Mouse (Mus musculus) ovary, postnatal 14 days (tissue): ENCODE results near the gene Mctp2.
A peak's percentile ranks its signal among the peaks of the same experiment; 100 is the strongest.

Experiments used
- DNase-seq: peaks from one replicate; pipeline ENCODE4 v3.0.0; 2022; ENCODE audit warnings: low spot score

Mctp2 gene

DNA sequence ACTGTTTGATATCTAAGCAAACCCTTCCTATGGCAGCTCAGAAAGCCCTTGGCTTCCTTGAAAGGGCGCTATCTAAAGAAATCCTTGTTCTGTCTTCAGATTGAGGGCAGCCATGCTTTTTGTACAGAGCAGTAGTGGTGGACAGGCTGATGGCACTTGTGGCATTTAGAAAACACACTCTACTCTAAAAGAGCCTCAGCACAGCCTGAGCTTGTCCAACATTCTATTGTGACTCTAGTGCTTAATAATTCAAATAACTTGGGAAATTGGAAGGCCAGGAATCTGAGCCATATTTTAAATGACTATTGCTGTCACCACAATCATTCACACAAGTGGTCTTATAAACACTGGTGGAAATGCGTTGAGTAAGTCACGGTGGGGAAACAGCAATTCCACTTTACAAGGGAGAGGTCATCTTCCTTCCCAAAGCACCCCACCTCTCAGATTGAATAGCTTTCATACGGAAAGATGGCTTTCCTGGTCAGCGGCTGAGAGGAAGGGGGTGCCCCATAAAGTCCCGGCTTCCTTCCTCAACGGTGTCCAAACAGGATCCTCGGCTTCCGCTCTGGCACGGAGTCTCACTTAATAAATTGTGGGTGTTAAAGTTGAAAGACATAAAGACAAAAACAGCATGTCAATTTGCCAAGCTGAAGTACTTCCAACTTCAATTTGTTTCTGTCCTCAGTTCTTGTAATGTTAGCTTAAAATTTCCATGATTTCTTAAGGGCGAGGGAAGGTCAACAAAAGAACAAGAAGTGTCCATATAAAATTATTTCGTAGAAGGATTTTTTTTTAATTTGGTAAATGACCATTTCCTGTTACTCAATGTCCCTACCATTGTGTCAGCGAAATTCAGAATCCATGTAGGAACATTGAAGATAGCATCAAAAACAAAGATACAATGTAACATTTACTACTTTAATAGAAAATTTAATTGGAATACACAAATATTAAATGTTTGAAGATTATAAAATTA, 140.4 kb downstream of the Mctp2 start:
- no peak for DNase-seq

GRCm38 (mm10) chr7:72162256-72162655, 144.2 kb downstream of the Mctp2 start:
- DNase-seq, result no peak

DNA sequence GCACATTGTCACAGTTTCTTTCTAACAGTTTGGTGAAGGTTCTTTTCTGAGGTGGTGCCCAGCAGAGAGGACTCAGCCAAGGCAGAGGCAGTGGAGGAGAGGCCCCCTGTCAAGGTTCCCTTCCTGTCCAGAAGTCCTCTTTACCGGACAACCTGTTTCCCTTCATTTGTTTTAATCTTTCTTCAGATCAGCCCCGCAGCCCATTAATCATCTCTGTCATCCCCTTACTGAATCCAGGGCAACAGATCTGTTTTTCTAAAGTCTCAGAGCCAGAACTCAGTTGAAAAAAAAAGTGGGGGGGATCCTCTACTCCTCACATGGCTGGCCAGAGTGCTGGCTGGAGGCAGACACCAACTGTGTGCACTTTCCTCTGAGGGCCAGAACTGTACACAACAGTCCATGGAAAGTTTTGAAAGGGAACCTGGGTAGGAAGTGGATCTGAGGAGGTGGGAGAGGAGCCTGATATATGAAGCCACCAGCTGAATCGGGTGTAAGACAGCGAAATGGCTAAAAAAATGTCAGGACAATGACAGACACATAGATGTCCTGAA, 146.8 kb downstream of the Mctp2 start:
- no peak for DNase-seq

DNA sequence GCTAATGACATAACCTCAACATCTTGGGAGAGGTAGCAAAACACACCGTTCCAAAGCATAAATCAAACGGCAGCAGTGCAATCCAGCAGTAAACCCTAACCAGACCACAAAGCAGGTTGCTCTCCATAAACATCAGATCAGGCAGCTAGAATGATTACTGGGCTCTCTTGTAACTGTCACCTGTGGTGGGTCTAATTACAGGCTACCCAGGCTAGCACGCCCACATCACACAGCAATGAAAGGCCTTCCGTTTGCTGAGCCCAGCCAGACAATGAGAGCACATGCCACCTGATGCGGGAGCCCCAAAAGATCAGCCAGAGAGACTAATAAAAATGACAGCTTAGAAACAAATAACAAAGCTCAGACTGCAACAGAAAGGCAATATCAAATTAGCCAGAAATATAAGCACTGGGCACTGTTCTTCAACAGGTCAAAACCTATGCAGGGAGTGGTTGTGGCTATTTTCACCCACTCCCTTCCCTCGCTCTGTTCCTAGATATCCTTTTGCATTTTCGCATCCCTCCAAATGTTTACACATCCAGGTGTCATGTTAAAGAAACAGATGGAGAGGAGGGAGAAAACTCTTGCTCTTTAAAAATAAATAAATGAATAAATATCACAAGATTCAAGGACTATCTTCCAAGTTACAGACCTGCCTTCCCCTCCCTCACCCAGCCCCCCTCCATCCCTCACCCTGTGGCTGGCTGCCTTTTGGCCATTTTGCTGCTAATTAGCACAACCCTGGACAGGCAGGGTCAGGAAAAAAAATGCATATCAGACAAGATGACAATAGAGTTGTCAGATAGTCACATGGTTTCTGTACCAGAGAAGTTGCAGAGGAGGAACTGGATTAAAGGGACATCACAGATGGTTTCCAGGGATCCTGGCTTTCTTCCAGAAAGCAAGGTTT, 155.4 kb downstream of the Mctp2 start:
- DNase-seq, result no peak

DNA sequence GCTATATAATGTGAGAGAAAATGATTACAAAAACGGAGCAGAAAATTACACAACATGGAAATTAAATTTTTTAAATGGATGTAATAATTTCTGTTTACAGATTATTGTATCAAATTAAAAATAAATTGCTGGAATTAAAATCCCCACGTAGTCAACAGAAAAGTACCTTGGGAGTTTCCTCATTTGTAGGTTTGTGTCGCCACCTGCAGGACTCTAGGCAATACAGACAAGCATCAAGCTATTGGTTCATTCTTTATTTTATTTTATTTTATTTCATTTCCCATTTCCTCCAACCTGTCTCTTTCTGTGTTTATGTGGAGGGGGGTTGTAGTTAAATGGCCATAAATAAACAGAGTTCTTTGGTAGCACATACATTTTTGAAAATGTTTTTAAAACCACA, 157.3 kb downstream of the Mctp2 start:
- no peak for DNase-seq

DNA sequence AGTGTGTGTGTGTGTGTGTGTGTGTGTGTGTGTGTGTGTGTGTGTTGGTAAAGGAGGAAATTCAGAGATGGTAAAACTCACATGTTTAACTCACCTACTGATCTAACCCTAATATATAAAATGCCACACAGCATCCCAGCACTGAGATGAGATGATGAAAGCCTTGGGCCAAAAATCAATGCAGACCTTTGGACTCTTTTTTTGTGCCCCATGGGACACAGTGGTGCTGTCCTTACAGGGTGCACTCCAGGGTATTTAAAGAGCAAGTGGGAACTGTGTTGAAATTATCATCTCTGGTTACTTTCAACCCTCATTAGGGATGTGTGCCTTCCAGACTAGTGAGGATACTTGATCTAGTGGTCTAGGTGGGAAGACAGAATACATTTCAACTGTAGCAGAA, 159.6 kb downstream of the Mctp2 start:
- DNase-seq, result no peak

DNA sequence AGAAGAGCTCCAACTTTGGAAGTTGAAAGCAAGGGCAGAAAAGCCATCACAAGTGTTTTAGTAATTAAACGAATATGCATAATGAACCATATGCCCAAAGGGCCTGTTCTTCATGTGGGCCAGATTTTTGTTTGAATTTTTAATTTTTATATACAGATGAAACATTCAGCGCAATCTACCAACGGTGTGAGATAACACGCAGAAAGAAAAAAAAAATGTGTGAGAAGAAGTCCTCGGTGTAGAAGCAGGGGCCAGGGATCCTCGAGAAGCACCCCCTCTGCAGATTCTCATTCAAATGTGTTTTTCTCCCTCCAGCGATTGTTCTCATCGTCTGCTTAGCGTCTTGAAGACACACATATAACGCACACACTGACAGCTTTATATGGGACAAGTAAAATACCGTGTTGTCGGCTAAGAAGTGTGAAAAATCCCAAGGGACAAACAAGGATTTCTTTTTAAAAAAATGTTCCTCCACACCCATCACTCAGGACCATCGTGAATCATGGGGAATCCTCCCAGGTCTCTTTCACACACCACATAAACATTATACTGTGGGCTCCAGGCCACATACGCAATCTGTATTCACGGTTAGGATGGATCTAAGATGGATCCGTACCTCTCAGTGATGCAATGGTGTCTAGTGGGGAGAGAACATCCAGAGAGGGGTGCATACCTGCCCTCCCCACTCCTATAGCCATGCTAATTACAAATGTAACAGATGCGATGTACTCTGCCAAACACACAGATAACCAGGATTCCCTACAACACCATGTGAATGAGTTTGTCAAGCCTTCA, 160.5 kb downstream of the Mctp2 start:
- no peak for DNase-seq

- no peak for DNase-seq
Measured at GRCm38 (mm10) chr7:72138701-72139100, 167.7 kb downstream of the Mctp2 start.

- DNase-seq, result no peak
Measured at GRCm38 (mm10) chr7:72120986-72121385, 185.4 kb downstream of the Mctp2 start.

DNA sequence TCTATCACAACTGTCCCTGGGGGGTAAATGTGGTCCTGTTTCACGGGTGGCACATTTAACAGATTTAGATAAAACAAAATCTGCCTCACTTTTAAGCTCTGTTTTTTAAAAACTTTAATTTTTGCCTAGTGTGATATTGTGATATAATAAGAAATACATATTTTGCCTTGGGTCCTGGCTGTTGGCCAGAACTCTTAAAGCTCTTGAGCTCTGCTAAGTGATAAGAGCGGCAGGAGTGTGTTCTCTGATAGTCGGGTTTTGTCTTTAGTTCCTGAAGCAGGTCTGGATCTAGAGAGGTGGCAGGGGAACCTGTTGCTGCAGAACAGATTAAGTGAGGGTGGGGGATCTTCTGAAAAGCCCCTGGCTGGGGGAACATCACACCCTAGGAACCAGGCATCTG, 186.7 kb downstream of the Mctp2 start:
- no peak for DNase-seq

DNA sequence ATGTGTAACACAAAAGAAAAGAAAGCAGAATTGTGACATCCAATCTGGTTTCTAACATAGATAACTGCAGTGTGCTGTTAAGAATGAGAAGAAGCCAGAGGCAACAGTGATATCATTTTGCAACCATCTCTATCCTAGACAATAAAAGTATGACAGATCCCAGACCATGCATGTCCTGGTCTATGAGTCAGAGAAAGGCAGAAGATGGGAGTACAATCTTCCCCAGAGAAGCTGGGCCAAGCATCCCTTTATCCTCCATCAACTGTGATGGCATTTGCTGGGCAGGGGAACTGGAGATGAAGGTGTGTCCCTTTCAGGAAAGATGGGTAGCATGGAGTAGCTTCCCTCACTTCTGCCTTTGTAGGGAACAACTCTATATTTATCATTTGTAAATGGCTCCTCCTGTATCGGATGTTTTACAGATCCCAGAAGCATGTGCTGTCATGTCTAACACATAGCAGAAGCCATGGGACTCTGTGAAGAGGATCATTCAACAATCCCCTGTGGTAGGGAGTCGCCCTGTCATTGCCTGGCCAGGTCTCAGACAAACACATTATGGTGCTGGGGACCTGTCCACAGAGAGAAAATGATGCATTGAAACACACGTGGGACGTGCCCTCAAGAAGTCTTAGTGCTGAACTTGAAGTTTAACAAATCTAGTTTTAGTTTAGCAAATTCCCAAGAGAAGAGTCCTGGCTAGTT, 188.9 kb downstream of the Mctp2 start:
- DNase-seq, result peak; percentile 5

DNA sequence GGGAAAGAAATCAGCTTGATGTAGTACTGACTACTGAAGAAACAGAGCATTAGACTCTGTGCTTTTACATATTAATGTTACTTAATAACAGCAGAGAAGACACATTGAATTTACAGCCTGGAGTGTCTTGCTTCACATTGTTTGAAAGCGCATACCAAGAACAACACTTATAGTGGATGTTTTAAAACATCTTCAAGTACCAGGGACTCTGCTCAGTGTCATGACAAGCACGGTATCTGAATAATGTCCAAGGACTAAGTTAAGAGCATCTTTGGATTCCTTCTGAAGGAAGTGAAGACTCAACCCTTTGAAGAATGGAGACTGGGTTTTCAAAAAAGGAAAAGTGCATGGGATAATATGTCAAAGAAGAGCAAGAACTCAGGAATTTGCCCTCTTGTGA, 191.3 kb downstream of the Mctp2 start:
- no peak for DNase-seq

GRCm38 (mm10) chr7:72110578-72110977, 195.8 kb downstream of the Mctp2 start:
- no peak for DNase-seq

DNA sequence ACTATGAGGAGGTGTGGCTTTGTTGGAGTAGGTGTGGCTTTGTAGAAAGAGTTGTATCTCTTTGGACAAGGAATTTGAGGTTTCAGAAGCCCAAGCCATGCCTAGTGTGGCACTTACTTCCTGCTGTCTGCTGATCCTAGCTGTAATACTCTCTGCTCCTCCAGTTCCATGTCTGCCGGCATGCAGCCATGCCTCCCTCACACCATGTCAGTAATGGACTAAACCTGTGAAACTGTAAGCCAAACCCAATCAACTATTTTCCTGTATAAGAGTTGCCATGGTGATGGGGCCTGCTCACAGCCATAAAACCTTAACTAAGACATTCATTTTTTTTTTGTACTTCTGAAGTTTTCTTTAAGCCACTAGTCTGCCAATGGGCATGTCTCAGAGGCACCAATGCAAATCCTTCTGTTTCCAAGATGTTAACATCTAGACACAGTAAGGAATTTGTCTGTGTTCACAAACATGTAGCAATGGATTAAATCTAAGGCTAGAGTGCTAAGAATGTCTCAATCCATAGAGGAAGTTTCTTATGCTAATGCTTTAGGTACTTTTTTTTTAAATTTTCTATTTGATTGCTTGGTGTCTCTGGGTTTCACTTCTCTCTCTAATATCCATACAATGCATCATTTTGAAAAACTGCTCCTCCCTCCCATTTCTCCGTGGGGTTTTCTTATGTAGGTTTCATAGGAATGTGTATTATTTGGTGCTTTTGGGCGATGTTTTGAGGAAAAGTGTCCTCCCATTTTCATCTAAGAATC, 197.6 kb downstream of the Mctp2 start:
- no peak for DNase-seq

GRCm38 (mm10) chr7:72104170-72104569, 202.2 kb downstream of the Mctp2 start:
- DNase-seq, result no peak

DNA sequence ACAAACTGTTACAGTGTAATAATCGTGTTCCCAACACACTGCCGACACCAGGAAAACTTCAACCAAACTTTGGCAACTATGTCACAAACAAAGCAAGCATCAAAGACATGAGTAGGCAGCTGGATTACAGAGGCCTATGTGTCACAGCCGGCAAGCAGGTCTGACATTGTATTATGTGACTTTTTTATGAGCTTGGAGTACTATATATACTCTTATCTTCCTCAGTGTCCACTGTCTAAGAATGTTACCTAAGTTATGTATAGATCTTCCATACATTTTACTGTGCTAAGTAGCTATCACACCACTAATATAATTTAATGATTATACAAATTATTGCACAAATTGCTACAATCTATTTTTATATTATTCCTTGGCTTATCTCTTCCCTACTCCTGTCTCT, 202.8 kb downstream of the Mctp2 start:
- no peak for DNase-seq

- no peak for DNase-seq
Measured at GRCm38 (mm10) chr7:72100683-72101082, 205.7 kb downstream of the Mctp2 start.

DNA sequence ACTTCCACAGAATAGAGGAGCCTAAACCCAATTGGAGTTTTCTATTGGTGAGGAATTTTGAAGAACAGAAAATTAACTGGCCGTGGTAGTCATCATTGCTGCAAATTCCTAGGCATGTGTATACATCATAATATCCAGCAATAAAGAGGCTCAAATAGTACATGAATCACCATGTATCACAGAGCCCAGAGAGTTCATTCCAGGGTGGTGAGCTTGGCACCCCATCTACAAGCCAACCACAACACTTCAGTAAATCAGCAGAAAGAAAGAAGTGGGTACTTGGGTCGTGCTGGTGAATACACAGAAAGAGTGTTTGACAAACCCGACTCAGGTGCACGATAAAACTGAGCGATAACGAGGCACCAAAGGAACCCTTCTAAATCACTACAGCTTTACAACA, 207.8 kb downstream of the Mctp2 start:
- no peak for DNase-seq

DNA sequence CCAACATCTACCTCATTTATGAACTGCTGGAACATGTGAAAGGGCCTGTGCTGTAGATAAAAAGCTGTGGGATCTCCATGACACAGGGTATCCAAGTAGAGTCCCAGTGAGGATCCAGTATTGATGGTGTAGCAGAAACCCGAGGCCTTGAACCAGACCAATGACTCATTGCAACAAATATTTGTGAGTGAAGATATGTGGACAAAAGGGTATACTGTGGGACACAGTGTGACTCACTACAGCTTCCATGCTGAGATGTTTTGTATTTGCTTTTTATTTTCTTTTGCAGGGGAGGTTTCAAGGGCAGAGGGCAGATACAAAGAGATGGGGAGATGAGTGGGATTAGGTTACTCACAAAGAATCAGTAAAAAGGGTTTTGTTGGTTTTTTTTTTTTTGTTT, 209.4 kb downstream of the Mctp2 start:
- no peak for DNase-seq

DNA sequence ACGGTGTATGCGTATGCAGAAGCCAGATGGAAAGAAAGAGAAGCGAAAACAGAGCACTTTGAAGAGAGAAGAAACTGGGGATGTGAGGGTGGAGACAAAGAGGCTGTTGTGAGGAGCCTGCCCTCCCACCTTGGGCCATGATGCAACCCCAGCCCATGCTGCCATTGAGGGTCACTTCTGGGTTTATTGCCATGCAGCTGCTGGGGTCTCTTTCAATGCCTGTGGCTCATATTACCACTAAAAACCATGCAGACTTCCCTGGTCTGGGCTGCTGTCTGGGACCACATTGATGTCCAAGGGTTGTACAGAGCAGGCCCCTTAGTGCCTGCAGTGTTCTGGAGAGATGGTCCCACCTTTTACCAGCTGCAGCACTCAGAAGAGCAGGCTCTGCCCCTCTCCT, 210.0 kb downstream of the Mctp2 start:
- DNase-seq, result no peak
